Mouse (Mus musculus) lung, postnatal 14 days (tissue): ENCODE measurements around the gene Ift46.
A peak's percentile ranks its signal among the peaks of the same experiment; 100 is the strongest.
"Not testable (repeated sequence)": the region's sequence is repeated elsewhere in the genome, so short reads cannot be mapped to it uniquely, and the experiment has no call there.

Experiments
- DNase-seq: peaks from one replicate; pipeline ENCODE4 v3.0.0; 2021

Gene Ift46

GRCm38 (mm10) chr9:44736301-44736700, 31.4 kb upstream of the Ift46 start:
- no peak for DNase-seq

GRCm38 (mm10) chr9:44737240-44737949, 30.3 kb upstream of the Ift46 start:
- DNase-seq = peak; percentile 64

- no peak for DNase-seq
These were observed 27.0 kb upstream of the Ift46 start for GRCm38 (mm10) chr9:44740663-44741192.

GRCm38 (mm10) chr9:44745371-44745770, 22.3 kb upstream of the Ift46 start:
- DNase-seq = no peak

- DNase-seq = no peak
These were observed 21.0 kb upstream of the Ift46 start for GRCm38 (mm10) chr9:44746666-44747065.

- DNase-seq = no peak
These were observed 20.4 kb upstream of the Ift46 start for GRCm38 (mm10) chr9:44747341-44747740.

GRCm38 (mm10) chr9:44748473-44748872, 19.2 kb upstream of the Ift46 start:
- DNase-seq = peak; percentile 9

GRCm38 (mm10) chr9:44760873-44761272, 6.8 kb upstream of the Ift46 start:
- DNase-seq = no peak

GRCm38 (mm10) chr9:44768029-44768394, 304 bp downstream of the Ift46 start:
- not testable (repeated sequence) for DNase-seq

- DNase-seq = no peak
These were observed 3.7 kb downstream of the Ift46 start for GRCm38 (mm10) chr9:44771376-44771775.

GRCm38 (mm10) chr9:44772392-44772749, 4.7 kb downstream of the Ift46 start:
- no peak for DNase-seq

GRCm38 (mm10) chr9:44772750-44773651, 5.3 kb downstream of the Ift46 start:
- peak; percentile 94 for DNase-seq

GRCm38 (mm10) chr9:44792842-44793241, 25.1 kb downstream of the Ift46 start:
- no peak for DNase-seq

GRCm38 (mm10) chr9:44798298-44798697, 30.6 kb downstream of the Ift46 start:
- no peak for DNase-seq

- peak; percentile 82 for DNase-seq
These were observed 31.6 kb downstream of the Ift46 start, which contains the start of gene Tmem25 for GRCm38 (mm10) chr9:44799102-44799957. TSS of gene Tmem25 (minus strand) at chr9:44799307.

GRCm38 (mm10) chr9:44799958-44800324, 32.2 kb downstream of the Ift46 start:
- no peak for DNase-seq

- no peak for DNase-seq
These were observed 34.0 kb downstream of the Ift46 start for GRCm38 (mm10) chr9:44801669-44802068.

GRCm38 (mm10) chr9:44802808-44803450, 35.2 kb downstream of the Ift46 start, which contains the start of gene Ttc36:
TSS of gene Ttc36 (minus strand) at chr9:44803072.
- peak; percentile 45 for DNase-seq

- DNase-seq = no peak
These were observed 37.0 kb downstream of the Ift46 start for GRCm38 (mm10) chr9:44804678-44805077.

- DNase-seq = no peak
These were observed 37.8 kb downstream of the Ift46 start for GRCm38 (mm10) chr9:44805536-44805935.

- no peak for DNase-seq
These were observed 39.4 kb downstream of the Ift46 start for GRCm38 (mm10) chr9:44807141-44807540.

GRCm38 (mm10) chr9:44807778-44808177, 40.1 kb downstream of the Ift46 start:
- no peak for DNase-seq
